Mouse (Mus musculus): ENCODE results near the gene Pfkp. TPM values are rescaled to one million over a fixed set of nuclear protein-coding genes. Genes with fewer than 3 reads are reported as not detected.

Gene Pfkp
- polyA plus RNA-seq, 1 experiment from 2014 or later = 26.8 TPM

DNA sequence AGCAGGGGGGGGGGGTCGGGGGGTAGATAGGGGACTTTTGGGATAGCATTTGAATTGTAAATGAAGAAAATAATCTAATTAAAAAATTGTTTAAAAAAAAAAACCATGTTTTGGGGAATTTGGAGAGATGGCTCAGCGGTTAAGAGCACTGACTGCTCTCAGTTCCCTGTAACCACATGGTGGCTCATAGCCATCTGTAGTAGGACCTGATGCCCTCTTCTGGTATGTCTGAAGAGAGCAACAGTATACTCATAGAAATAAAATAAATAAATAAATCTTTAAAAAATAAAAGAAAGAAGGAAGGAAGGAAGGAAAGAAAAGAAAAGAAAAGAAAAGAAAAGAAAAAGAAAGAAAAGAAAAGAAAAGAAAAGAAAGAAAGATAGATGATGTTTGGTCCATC is 94.9 kb downstream of the Pfkp start:
- no peaks in the 10 kb centered on the region for H3K9me3 ChIP-seq (replicated peaks)
- WGBS = 80% methylated on average over 2 of the region's 2 CpGs
- peaks cover 72% of the 10 kb centered on the region for H3K36me3 ChIP-seq
- peaks cover 2% of the 10 kb centered on the region; the same call in 1 of the 2 replicates for H3K4me1 ChIP-seq
- no peak overlapping the region for H3K9ac ChIP-seq
- H3K4me2 ChIP-seq (replicated peaks) = no peak overlapping the region
- H3K27ac ChIP-seq (replicated peaks) = no peak overlapping the region
- no peaks in the 10 kb centered on the region for H3K27me3 ChIP-seq
- no peak overlapping the region for H3K4me3 ChIP-seq (replicated peaks)
- no peak for ATAC-seq (ENCODE audit: insufficient number of reproducible peaks, low FRiP score, low TSS enrichment, low read depth)

DNA sequence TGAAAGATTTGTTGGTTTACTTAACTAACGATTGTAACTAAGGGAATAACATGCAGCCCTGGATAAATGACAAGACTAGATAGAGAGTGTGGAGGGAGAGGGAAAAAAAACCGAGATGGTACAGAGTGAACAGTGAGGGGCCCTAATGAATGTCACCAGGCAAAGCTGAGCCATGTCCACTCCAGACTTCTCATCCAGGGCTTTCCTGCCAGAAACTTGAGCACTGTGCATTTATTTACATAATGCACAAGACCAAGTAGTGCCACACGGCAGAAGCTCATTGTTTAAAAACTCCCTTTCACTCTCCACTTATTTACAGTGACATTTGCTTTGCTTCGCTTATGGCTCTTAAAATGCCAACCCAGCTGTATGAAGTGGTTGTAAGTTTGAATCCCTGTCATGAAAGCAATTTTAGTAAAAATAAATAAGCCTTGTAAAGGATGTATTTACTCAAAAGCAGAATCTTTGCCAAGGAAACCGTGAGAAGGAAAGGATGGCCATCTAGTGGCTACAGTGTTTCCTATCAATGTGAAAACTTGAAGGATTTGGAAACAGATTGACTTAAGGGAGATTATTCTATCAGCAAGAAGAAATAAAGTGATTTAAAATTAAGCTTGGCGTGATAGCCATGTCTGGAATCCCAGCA is 113.2 kb downstream of the Pfkp start:
- H3K4me1 ChIP-seq = no peaks in the 10 kb centered on the region
- 43% methylated on average over 6 of the region's 6 CpGs for WGBS
- ATAC-seq (ENCODE audit: insufficient number of reproducible peaks, low FRiP score, low TSS enrichment, low read depth) = no peak
- no peaks in the 10 kb centered on the region for H3K9me3 ChIP-seq (replicated peaks)
- H3K4me3 ChIP-seq (replicated peaks) = no peak overlapping the region
- no peak overlapping the region for H3K27ac ChIP-seq (replicated peaks)
- no peak overlapping the region for H3K9ac ChIP-seq
- H3K36me3 ChIP-seq = no peaks in the 10 kb centered on the region
- H3K27me3 ChIP-seq = no peaks in the 10 kb centered on the region
- H3K4me2 ChIP-seq (replicated peaks) = no peak overlapping the region

DNA sequence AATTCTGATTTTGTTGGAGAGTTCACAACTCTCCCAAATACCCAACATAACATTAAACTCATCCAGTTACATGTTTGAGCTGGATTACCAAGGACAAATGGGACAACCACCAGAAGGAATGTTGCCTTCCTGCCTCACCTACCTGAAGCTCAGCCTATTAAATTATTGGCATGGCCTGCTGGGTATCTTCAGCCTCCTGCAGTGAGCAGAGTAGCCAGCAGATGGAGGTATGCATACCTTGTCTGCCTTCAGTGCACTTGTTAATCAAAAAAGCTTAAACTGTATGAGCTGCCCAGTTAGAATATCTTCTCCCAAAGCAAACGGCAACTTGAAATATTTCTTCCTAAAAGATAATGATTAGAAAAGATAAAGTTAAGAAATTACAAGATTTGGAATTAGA is 115.9 kb downstream of the Pfkp start:
- 92% methylated on average over 1 of the region's 1 CpGs for whole genome bisulfite sequencing
- Histone ChIP-seq H3K4me3 (replicated peaks) (no peak overlapping the region), H3K9me3 (replicated peaks) (no peaks in the 10 kb centered on the region), H3K27ac (replicated peaks) (no peak overlapping the region), H3K9ac (no peak overlapping the region), H3K4me2 (replicated peaks) (no peak overlapping the region), H3K27me3 (no peaks in the 10 kb centered on the region), H3K4me1 (no peaks in the 10 kb centered on the region), H3K36me3 (no peaks in the 10 kb centered on the region)
- no peak for ATAC-seq (ENCODE audit: insufficient number of reproducible peaks, low FRiP score, low TSS enrichment, low read depth)

Other genes starting within 250 kb of the Pfkp start
- gene Pitrm1, start 100.6 kb downstream of the Pfkp start, polyA plus RNA-seq (2015; fragmentation: Nextera tagmentation; extraction: Ambion mirVana) = 71.9 and 78.5 TPM in 2 replicates

All from embryonic facial prominence, embryonic 15.5 days (tissue).